Mouse (Mus musculus): Measurements from ENCODE around the gene Nr1d1. TPM values are rescaled to one million over a fixed set of nuclear protein-coding genes. Genes with fewer than 3 reads are reported as not detected.

Gene Nr1d1
- polyA plus RNA-seq, 1 experiment from 2014 or later: 3.5 TPM

DNA sequence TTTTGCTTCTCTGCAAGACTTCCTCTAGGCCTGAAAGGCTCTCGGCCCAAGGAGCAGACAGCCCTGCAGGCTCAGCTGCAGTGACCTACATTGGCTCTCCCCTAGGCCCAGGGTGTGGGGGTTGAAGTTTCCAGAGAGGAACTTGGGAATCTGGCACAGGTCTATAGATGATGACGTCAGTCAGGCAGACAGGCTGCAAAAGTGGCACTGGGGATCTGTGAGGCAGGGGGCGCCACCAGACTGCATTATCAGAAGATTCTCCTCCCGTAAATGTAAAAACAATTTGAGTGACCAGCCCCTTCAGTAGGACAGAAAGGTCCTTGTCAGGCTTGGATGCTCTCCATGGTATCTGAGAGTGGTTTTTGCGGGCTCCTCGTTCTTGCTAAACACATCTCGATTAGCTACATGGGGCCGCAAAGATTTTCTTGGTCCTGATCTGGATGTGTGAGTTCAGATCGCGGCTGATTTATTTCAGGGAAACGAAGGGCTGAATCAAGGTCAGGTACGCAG, 10.7 kb upstream of the Nr1d1 start:
- DNase-seq (ENCODE audit: low spot score) (peak; percentile 94), ATAC-seq (replicated peaks; ENCODE audit: low FRiP score, low read depth) (no peak)
- Histone ChIP-seq H3K4me2 (ENCODE audit: low read length) (peak overlapping the region; percentile 53), H3K27ac (peak overlapping the region; percentile 99), H3K4me3 (replicated peaks; ENCODE audit: low read depth, low read length) (0 out of 2 replicates have a peak overlapping the region, but pooled peaks have one; percentile 1), H3K27me3 (ENCODE audit: insufficient read depth, low read length) (no peaks in the 10 kb centered on the region), H3K36me3 (ENCODE audit: insufficient read depth, low read length) (no peaks in the 10 kb centered on the region), H3K9ac (ENCODE audit: low read depth, low read length) (peak overlapping the region; percentile 40; the same call in 1 of the 2 replicates), H3K4me1 (replicated peaks; ENCODE audit: insufficient read depth, low read length) (peaks cover 60% of the 10 kb centered on the region), H3K9me3 (replicated peaks; ENCODE audit: low read length) (no peaks in the 10 kb centered on the region)
- peak; percentile 71 for TF ChIP-seq CTCF (IDR thresholded peaks at IDR 0.05; ENCODE audit: low read depth)
- WGBS: 2% methylated on average over 12 of the region's 12 CpGs

DNA sequence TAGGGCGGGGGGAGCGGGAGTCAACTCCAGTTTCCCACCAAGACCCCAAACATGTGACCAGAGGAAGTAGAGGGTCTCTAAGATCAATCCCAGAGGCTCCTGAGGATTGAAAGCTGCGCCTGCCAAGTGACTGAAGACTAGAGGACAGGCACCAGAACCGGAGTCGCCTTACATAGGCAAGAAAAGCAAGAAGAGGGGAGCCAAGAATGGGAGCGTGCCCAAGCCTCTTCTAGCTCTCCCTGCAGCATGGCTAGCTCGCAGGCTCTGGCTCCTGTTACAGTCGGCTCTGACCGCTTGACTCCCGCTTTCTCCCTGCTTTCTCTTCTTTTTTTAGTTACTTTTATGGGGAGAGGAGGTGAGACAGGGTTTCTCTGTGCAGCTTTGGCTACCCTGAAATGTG, 10.1 kb upstream of the Nr1d1 start:
- Histone ChIP-seq H3K9me3 (replicated peaks; ENCODE audit: low read length) (no peaks in the 10 kb centered on the region), H3K4me1 (replicated peaks; ENCODE audit: insufficient read depth, low read length) (peaks cover 61% of the 10 kb centered on the region), H3K4me2 (ENCODE audit: low read length) (0 out of 2 replicates have a peak overlapping the region, but pooled peaks have one; percentile 53), H3K27ac (peak overlapping the region; percentile 99), H3K36me3 (ENCODE audit: insufficient read depth, low read length) (no peaks in the 10 kb centered on the region), H3K27me3 (ENCODE audit: insufficient read depth, low read length) (no peaks in the 10 kb centered on the region), H3K4me3 (replicated peaks; ENCODE audit: low read depth, low read length) (no peak overlapping the region), H3K9ac (ENCODE audit: low read depth, low read length) (no peak overlapping the region)
- ATAC-seq (replicated peaks; ENCODE audit: low FRiP score, low read depth): no peak
- no peak for DNase-seq (ENCODE audit: low spot score)
- no peak for TF ChIP-seq CTCF (IDR thresholded peaks at IDR 0.05; ENCODE audit: low read depth)
- WGBS: 36% methylated on average over 10 of the region's 10 CpGs

- Histone ChIP-seq H3K9ac (ENCODE audit: low read depth, low read length) (no peak overlapping the region), H3K4me3 (replicated peaks; ENCODE audit: low read depth, low read length) (no peak overlapping the region), H3K36me3 (ENCODE audit: insufficient read depth, low read length) (no peaks in the 10 kb centered on the region), H3K27me3 (ENCODE audit: insufficient read depth, low read length) (no peaks in the 10 kb centered on the region), H3K4me2 (ENCODE audit: low read length) (no peak overlapping the region), H3K4me1 (replicated peaks; ENCODE audit: insufficient read depth, low read length) (peaks cover 63% of the 10 kb centered on the region), H3K27ac (peak overlapping the region; percentile 99), H3K9me3 (replicated peaks; ENCODE audit: low read length) (no peaks in the 10 kb centered on the region)
- ATAC-seq (replicated peaks; ENCODE audit: low FRiP score, low read depth) (no peak), DNase-seq (ENCODE audit: low spot score) (no peak)
- TF ChIP-seq CTCF (IDR thresholded peaks at IDR 0.05; ENCODE audit: low read depth): no peak
- WGBS: 61% methylated on average over 4 of the region's 4 CpGs
Measured at GRCm38 (mm10) chr11:98784139-98784538, 9.0 kb upstream of the Nr1d1 start.

DNA sequence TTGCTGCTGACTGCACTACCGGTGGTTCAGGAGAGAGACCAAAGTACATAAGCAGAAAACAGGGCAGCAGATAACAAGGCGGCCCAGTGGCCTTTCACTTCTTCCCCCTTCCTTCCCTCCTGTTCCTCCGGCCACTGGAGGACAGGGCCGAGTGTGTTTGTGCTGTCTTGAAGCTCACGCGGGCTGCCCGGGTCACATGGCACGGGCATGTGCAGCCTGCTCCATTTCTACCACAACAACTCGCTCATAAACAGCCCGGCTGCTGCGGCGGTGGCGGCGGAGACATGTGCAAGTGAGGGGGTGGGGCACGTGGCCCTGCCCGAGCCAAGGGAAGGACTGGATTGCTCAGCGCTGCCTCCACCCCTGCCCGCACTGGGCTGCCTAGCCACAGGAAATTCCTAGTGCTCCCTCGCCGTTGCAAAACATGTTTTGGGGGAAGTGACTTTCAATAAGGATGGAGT, 8.1 kb upstream of the Nr1d1 start:
- H3K4me3 ChIP-seq (replicated peaks; ENCODE audit: low read depth, low read length): 0 out of 2 replicates have a peak overlapping the region, but pooled peaks have one; percentile 4
- H3K36me3 ChIP-seq (ENCODE audit: insufficient read depth, low read length): no peaks in the 10 kb centered on the region
- peak overlapping the region; percentile 41 for H3K4me2 ChIP-seq (ENCODE audit: low read length)
- under 1% methylated on average over 20 of the region's 20 CpGs for WGBS
- H3K9me3 ChIP-seq (replicated peaks; ENCODE audit: low read length): no peaks in the 10 kb centered on the region
- peak overlapping the region; percentile 99 for H3K27ac ChIP-seq
- peaks cover 61% of the 10 kb centered on the region for H3K4me1 ChIP-seq (replicated peaks; ENCODE audit: insufficient read depth, low read length)
- ATAC-seq (replicated peaks; ENCODE audit: low FRiP score, low read depth) (peak; percentile 72), DNase-seq (ENCODE audit: low spot score) (peak; percentile 97)
- no peaks in the 10 kb centered on the region for H3K27me3 ChIP-seq (ENCODE audit: insufficient read depth, low read length)
- no peak for TF ChIP-seq CTCF (IDR thresholded peaks at IDR 0.05; ENCODE audit: low read depth)
- H3K9ac ChIP-seq (ENCODE audit: low read depth, low read length): peak overlapping the region; percentile 31; the same call in 1 of the 2 replicates

DNA sequence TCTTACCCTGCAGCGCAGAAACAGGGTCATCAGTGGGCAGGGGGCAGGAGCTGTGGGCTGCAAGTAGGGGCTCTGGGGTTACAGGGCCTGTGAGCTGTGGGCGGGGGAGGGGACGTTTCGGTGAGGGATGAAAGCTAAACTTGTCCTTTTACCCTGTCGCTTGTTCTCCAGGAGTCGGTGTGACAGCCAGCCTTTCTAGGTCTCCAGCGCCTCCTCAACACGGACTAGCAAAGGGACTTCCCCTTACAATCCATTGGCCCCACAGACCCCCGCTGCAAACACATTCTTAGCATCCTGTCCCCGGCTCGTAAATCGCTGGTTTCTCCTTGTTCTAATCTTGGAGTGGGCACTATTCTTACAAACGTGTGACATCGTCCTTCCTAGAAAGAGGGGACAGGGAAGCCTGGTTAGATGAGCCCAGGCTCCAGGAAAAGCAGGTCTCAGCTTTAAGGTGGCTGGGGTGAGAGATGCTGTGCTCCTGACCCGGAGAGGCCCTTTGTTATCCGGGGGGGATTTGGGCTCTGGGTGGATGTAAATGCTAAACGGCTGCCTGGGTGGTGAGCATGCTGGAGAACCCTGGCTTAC, 7.6 kb upstream of the Nr1d1 start:
- H3K4me3 ChIP-seq (replicated peaks; ENCODE audit: low read depth, low read length): 0 out of 2 replicates have a peak overlapping the region, but pooled peaks have one; percentile 4
- 8% methylated on average over 17 of the region's 17 CpGs for WGBS
- H3K4me2 ChIP-seq (ENCODE audit: low read length): peak overlapping the region; percentile 41
- TF ChIP-seq CTCF (IDR thresholded peaks at IDR 0.05; ENCODE audit: low read depth): no peak
- H3K9ac ChIP-seq (ENCODE audit: low read depth, low read length): peak overlapping the region; percentile 31; the same call in 1 of the 2 replicates
- peak; percentile 79 for DNase-seq (ENCODE audit: low spot score)
- H3K4me1 ChIP-seq (replicated peaks; ENCODE audit: insufficient read depth, low read length): peaks cover 62% of the 10 kb centered on the region
- no peaks in the 10 kb centered on the region for H3K27me3 ChIP-seq (ENCODE audit: insufficient read depth, low read length)
- no peaks in the 10 kb centered on the region for H3K36me3 ChIP-seq (ENCODE audit: insufficient read depth, low read length)
- no peaks in the 10 kb centered on the region for H3K9me3 ChIP-seq (replicated peaks; ENCODE audit: low read length)
- ATAC-seq (replicated peaks; ENCODE audit: low FRiP score, low read depth): no peak; the same call in 1 of the 2 replicates
- H3K27ac ChIP-seq: peak overlapping the region; percentile 99

- H3K4me1 ChIP-seq (replicated peaks; ENCODE audit: insufficient read depth, low read length): peaks cover 64% of the 10 kb centered on the region
- no peaks in the 10 kb centered on the region for H3K9me3 ChIP-seq (replicated peaks; ENCODE audit: low read length)
- no peak for ATAC-seq (replicated peaks; ENCODE audit: low FRiP score, low read depth)
- H3K9ac ChIP-seq (ENCODE audit: low read depth, low read length): peak overlapping the region; percentile 32
- H3K27ac ChIP-seq: peak overlapping the region; percentile 99
- no peak overlapping the region for H3K4me3 ChIP-seq (replicated peaks; ENCODE audit: low read depth, low read length)
- no peak for TF ChIP-seq CTCF (IDR thresholded peaks at IDR 0.05; ENCODE audit: low read depth)
- peak overlapping the region; percentile 41; the same call in 1 of the 2 replicates for H3K4me2 ChIP-seq (ENCODE audit: low read length)
- no peaks in the 10 kb centered on the region for H3K36me3 ChIP-seq (ENCODE audit: insufficient read depth, low read length)
- peak; percentile 93 for DNase-seq (ENCODE audit: low spot score)
- H3K27me3 ChIP-seq (ENCODE audit: insufficient read depth, low read length): no peaks in the 10 kb centered on the region
- 15% methylated on average over 14 of the region's 14 CpGs for WGBS
Measured at GRCm38 (mm10) chr11:98781851-98782512, 6.8 kb upstream of the Nr1d1 start.
